Mouse (Mus musculus) right cerebral cortex, postnatal 10 days (tissue): Measurements from ENCODE around the gene Thbs4.
A peak's percentile ranks its signal among the peaks of the same experiment; 100 is the strongest.

Source experiments
- DNase-seq, 2 experiments: peaks; one replicate each; pipeline ENCODE4 v3.0.0; 2021; ENCODE audit warnings: low spot score in 2 of 2

The Thbs4 gene

GRCm38 (mm10) chr13:92717851-92718665, 76.6 kb downstream of the Thbs4 start:
- DNase-seq, result no peak

- DNase-seq, result no peak
Measured at GRCm38 (mm10) chr13:92712619-92713018, 82.0 kb downstream of the Thbs4 start.

- DNase-seq, result no peak
Measured at GRCm38 (mm10) chr13:92711821-92712220, 82.8 kb downstream of the Thbs4 start.

- DNase-seq, result no peak
Measured at GRCm38 (mm10) chr13:92710361-92710760, 84.3 kb downstream of the Thbs4 start.

- DNase-seq, result no peak
Measured at GRCm38 (mm10) chr13:92709535-92709934, 85.1 kb downstream of the Thbs4 start.

GRCm38 (mm10) chr13:92708466-92708865, 86.2 kb downstream of the Thbs4 start:
- DNase-seq, result no peak

GRCm38 (mm10) chr13:92707941-92708340, 86.7 kb downstream of the Thbs4 start:
- DNase-seq, result no peak

- DNase-seq, result no peak
Measured at GRCm38 (mm10) chr13:92706342-92707061, 88.1 kb downstream of the Thbs4 start.

GRCm38 (mm10) chr13:92705016-92705535, 89.5 kb downstream of the Thbs4 start:
- DNase-seq, result no peak

- no peak for DNase-seq
Measured at GRCm38 (mm10) chr13:92704189-92704588, 90.4 kb downstream of the Thbs4 start.

- peak; percentile 85 to 87 for DNase-seq
Measured at GRCm38 (mm10) chr13:92703241-92704027, 91.2 kb downstream of the Thbs4 start.

- no peak for DNase-seq
Measured at GRCm38 (mm10) chr13:92702035-92702434, 92.6 kb downstream of the Thbs4 start.
